Mouse (Mus musculus): ENCODE measurements at regions not wholly inside any gene's neighbourhood (a gene's known extent, or its start where the extent isn't known, plus 50 kb on each side); places are given as distances from the start of the nearest gene placed in this dataset.
A peak's percentile ranks its signal among the peaks of the same experiment; 100 is the strongest.

DNA sequence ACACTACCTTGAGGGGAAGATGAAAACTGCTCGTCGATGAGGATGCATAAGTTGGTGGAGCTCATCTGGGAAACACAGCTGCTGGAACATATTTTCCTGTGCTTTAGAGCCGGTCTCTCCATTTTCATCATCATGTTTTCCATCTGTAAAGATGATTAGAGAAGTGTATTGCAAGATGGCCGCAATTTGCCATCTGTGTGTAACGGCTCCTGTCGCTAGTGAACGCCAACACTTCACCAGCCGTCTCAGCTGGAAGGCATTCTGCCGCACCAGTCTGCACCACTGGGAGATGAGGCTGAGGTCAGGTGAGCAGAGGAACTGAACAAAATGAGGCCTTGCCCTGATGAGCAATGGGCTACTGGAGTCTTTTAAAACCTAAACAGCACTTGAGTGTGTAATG, 57.4 kb downstream of the Gm21962 start:
- DNase-seq (ENCODE audit: low read depth) = no peak

- DNase-seq (ENCODE audit: low read depth) = no peak
Observed at GRCm38 (mm10) chr3:137729421-137729820, 58.1 kb downstream of the Gm21962 start.

GRCm38 (mm10) chr3:137737222-137737800, 66.0 kb downstream of the Gm21962 start:
- peak; percentile 8 for DNase-seq (ENCODE audit: low read depth)

- DNase-seq (ENCODE audit: low read depth) = no peak
Observed at GRCm38 (mm10) chr3:137741528-137741927, 70.2 kb downstream of the Gm21962 start.

- no peak for DNase-seq (ENCODE audit: low read depth)
Observed at GRCm38 (mm10) chr3:137742119-137742518, 70.8 kb downstream of the Gm21962 start.

GRCm38 (mm10) chr3:137751732-137752260, 80.5 kb downstream of the Gm21962 start:
- DNase-seq (ENCODE audit: low read depth) = no peak

DNA sequence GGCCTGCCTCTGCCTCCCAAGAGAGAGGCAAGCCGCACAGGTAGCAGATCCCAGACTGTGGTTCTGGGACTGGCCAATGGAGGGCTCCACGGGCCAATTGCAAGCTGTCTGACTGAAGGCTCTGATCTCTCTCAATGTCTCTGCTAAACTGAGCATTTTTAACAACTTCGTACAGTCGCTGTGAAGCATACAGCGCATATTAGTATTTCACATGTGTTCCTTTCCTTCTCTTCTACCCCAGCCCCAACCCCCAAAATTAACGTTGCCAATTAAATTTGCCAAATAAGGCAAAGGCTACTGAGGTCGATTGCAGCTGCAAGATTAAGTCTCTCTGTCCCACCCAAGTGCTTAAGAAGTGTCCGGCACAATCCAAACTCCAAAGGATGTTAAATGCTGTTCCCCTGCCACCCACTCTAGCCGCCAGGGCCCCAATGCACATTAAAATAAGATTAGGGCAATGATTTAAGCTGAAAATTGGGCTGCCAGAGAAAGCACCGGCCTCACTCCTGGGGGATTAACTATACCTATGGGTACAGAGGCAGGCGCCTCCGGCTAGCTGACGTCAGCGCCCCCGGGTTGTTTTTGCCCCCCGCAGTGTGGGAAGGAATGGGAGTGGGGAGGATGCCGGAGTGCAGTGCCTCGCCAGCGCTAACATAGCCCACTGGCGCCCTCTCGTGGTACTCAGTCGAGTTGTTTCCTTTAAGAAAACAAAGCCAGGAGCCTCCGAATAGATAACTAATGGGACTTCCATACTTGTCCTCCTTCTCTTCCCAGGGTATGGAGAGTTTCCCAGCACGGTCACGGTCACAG, 81.3 kb downstream of the Gm21962 start:
- DNase-seq (ENCODE audit: low read depth) = no peak

DNA sequence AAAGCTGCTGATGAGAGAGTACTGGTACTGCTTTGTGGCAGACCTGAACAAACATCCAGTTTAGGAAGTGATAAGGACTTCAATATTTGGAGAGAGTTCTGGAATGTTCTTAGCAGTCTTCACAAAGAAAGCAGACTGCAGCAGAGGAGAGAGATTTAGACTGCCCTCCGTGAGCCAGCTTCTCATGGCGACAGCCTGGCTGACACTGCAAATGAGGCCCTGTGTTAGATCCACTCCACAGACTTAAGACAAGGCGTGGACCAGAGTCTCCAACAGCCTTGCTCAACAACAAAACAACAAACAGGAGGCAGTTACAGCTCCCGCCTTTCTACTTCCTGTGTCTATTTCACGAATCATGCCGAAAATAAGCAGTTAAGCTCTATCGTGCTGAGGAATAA, 81.9 kb downstream of the Gm21962 start:
- DNase-seq (ENCODE audit: low read depth) = no peak

DNA sequence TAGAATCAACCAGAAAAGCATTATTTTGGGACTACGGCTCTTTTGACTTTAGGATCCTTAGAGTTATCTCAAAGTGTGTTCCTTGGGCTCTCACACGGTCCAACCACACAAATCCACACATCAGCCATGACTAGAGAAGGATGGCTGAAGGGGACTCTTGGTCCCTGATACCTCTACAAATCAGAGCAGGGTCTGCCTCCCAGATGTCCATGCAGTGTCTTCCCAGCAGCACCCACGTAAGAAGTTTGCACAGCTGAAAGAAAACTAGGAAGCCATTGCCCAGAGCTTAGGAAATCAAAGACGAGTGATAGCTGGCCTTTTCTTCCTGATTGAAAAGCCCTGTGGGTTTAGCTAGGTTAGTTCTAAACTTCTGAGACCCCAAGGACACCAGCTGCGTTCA, 84.1 kb downstream of the Gm21962 start:
- DNase-seq (ENCODE audit: low read depth) = no peak

DNA sequence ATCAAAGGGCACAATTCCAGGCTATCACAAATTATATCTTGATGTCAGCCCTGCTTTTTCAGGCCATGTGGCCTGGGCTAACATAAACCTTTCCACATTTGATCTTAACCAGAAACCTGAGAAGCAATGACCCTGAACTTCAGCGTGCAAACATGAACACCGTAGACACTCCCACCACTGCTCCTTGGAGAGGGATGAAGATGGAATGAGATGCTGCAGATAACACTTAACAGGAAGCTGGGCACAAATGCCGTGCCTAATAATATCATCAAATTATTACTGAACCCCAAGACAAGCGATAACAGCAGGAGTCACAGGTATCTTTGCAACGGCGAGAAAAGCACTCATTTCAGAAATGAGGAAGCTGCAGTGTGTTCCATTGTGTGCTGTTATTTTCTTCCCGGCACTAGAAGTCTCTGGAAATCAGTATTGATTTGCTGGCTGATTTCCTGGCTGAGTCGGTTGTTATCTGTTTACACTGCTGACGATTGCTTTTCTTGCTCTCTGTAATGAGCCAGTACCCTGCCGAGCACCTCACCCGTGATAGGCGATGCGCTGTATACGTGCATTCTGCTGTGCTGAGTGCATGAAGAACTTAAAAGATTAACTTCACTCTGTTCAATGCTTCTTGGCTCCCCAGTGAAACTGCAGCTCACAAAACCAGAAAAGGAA, 91.0 kb downstream of the Gm21962 start:
- no peak for DNase-seq (ENCODE audit: low read depth)

- DNase-seq (ENCODE audit: low read depth) = no peak
Observed at GRCm38 (mm10) chr3:137763406-137763805, 92.1 kb downstream of the Gm21962 start.

GRCm38 (mm10) chr3:137768627-137769026, 95.7 kb upstream of the H2afz start:
- no peak for DNase-seq (ENCODE audit: low read depth)

DNA sequence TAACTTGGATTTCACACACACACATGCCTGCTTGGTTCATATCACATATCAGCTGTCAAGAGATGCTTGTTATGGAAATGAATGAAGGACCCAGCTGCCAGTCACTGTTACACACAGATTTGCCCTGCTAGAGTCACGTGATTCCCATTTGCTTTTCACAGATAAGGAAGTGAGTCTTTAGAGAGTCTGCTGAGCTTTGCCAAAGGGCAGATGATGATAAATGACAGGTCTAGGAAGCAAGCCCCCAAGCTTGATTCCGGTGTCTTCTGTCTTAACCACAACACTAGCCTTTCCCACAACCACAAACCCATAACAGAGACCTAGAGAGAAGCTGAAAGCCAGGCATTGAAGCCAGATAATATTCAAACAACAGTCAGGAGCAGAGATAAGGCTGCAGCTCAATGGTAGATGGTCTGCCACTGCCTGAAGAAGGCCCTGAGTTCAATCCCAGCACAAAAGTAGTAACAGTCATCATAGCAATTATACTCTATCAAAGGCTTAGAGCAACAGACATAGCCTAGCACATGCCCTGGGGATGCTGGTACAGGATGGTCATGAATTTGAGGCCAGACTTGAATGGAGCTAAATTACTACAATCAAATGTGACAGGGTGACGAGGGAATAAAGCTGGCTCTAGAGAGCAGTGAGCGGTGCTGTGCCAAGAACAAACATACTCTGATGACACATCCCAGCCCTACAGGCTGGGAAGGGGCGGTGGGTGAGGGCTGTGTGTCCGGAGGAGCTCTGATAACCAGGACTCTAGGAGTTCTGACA, 89.0 kb upstream of the H2afz start:
- no peak for DNase-seq (ENCODE audit: low read depth)

DNA sequence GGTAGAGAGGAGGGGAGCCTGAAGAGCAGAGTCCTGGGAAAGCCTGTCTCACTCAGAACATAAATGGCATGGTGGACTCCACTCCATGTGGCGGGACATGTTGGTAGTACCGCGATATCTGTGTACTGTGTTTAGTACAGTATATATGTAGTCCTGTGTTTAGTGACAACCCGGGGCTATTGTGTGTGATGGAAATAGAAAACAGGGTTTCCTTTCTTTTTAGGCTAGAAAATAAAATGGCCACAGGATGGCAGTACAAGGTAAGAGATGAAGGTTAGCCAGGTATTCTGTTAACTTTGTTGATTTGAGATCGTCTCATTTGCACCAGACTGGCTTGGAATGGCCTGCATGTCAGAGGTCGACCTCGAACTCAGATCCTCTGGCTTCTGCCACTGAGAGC, 86.2 kb upstream of the H2afz start:
- no peak for DNase-seq (ENCODE audit: low read depth)

DNA sequence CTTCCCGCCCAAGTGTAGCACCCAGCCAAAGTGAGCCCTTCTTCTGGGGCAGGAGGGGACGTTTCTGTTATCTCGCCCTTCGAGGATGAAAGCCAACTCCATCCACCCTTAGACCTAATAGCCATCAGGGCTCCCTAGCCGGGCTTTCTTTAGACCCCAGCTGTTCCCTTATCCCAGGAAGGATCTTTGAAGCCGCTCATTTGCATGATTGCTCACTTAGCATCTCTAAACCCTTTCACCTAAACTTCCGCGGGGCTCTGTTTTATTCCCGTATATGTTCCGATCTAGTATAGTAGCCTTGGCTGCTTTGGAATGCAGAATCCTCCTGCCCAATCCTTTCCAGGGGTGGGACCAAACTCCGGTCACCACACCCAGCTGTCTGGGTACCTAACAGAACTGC, 84.3 kb upstream of the H2afz start:
- DNase-seq (ENCODE audit: low read depth) = no peak

DNA sequence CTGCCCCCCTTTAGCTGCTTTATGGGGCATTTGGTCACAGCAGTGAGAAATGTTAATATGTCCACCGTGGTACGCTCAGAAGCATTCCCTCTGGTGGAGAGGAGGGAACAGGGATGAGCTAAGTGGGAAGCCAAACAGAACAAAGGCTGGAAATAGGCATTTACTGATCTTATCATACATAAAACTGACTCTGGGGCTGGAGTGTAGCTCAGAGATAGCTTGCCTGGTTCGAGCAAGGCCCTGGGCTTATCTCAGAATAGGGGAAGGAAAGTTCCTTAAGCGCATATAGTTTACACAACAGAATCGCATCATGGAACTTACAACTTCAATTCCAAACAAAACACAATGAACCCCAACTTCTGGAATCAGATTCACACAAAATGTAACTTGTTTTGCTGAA, 81.5 kb upstream of the H2afz start:
- DNase-seq (ENCODE audit: low read depth) = no peak

DNA sequence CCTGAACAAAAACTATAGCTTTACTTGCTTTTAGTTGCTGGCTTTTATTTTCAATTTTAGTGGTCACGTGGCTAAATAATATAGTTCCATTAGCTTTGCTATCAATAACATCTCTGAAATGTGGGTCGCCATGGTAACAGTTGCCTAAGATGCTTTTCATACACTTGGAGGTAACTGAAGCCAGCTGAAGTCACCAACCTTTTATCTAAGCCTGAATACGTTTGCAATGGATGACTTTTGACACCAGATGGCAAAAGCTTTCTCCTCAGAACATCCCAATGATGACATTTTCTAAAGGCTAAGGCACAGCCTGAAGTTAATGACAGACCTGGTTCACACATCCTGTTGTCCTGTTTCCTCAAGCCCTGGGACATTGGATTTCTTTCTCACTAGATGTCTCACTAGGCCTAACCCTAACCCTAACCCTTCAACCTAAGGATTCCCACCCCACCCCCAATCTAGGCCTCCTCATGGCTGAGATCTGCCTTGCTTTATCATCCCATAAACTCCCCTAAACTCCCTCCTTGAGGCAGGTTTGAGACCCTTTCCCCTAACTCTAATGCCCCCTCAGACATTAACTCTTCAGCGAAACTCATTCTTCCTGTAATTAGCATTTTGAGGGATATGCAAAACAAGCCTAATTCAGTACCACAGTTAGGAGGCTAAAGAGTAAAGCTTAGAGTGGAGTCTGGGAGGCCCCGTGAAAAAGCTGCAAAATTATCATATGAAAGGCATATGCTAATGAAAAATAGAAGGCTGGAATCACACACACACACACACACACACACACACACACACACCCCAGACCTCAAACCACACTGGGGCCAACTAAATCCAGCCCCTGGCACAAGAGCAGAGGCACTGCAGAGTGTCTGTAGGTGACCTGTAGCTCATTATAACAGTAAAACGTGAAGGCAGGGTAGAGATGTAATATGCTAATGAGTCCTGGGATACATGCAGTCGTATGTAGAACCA, 80.1 kb upstream of the H2afz start:
- DNase-seq (ENCODE audit: low read depth) = no peak

- DNase-seq (ENCODE audit: low read depth) = no peak
Observed at GRCm38 (mm10) chr3:137785224-137785623, 79.1 kb upstream of the H2afz start.

DNA sequence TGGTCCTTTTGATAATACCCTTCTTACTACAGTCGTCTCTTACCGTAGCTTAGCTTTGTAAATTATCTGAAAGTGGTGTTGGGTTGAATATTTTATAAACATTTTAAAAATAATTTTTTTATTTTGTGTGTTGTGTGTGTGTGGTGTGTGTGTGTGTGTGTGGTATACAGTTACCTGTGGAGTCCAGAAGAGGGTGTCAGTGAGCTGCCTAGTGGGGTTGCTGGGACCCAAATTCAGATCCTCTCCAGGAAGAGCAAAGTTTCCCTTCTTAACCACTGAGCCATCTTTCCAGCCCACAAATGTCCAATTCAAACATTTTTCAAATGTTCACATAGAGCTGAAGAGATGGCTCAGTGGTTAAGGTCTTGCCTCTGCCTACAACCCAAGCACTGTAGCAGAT, 78.4 kb upstream of the H2afz start:
- no peak for DNase-seq (ENCODE audit: low read depth)

GRCm38 (mm10) chr3:137789671-137790070, 74.6 kb upstream of the H2afz start:
- no peak for DNase-seq (ENCODE audit: low read depth)

DNA sequence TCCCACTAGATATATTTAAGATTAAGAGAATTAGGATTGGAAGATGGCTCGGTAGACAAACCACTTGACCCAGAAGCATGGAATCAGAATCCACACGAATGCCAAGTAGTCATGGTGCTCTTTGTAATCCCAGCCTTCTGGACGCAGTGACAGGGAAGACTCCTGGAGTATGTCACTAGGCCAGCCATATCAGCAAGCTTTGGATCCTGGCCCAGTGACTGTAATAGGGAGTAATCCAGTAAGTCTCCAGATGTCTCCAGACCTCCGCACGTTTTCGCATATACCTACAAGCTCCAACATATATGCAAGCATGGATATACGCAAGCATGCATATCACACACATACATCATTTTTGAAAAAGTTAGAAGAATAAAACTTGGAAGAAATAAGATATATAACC, 73.9 kb upstream of the H2afz start:
- no peak for DNase-seq (ENCODE audit: low read depth)

All from gonadal fat pad, adult 2 months (tissue).